Mouse (Mus musculus): ENCODE results near the gene Blnk.

Blnk gene

GRCm38 (mm10) chr19:41003694-41004315, 9.5 kb upstream of the Blnk start:
- DNase-seq (ENCODE audit: low read depth, low spot score), result no peak

GRCm38 (mm10) chr19:40999569-40999968, 5.2 kb upstream of the Blnk start:
- peak; percentile 65 for DNase-seq (ENCODE audit: low read depth, low spot score)

- peak; percentile 51 for DNase-seq (ENCODE audit: low read depth, low spot score)
These were observed 4.3 kb upstream of the Blnk start for GRCm38 (mm10) chr19:40998469-40999170.

GRCm38 (mm10) chr19:40996722-40997121, 2.4 kb upstream of the Blnk start:
- no peak for DNase-seq (ENCODE audit: low read depth, low spot score)

GRCm38 (mm10) chr19:40995449-40996401, 1.4 kb upstream of the Blnk start:
- peak; percentile 93 for DNase-seq (ENCODE audit: low read depth, low spot score)

GRCm38 (mm10) chr19:40994911-40995310, 576 bp upstream of the Blnk start:
- DNase-seq (ENCODE audit: low read depth, low spot score), result no peak

- peak; percentile 55 for DNase-seq (ENCODE audit: low read depth, low spot score)
These were observed 979 bp downstream of the Blnk start for GRCm38 (mm10) chr19:40993356-40993755.

- DNase-seq (ENCODE audit: low read depth, low spot score), result peak; percentile 57
These were observed 1.8 kb downstream of the Blnk start for GRCm38 (mm10) chr19:40992517-40993044.

- DNase-seq (ENCODE audit: low read depth, low spot score), result peak; percentile 52
These were observed 2.2 kb downstream of the Blnk start for GRCm38 (mm10) chr19:40992096-40992495.

- DNase-seq (ENCODE audit: low read depth, low spot score), result peak; percentile 51
These were observed 2.7 kb downstream of the Blnk start for GRCm38 (mm10) chr19:40991626-40992025.

- peak; percentile 58 for DNase-seq (ENCODE audit: low read depth, low spot score)
These were observed 3.5 kb downstream of the Blnk start for GRCm38 (mm10) chr19:40990781-40991343.

GRCm38 (mm10) chr19:40989961-40990600, 4.3 kb downstream of the Blnk start:
- peak; percentile 52 for DNase-seq (ENCODE audit: low read depth, low spot score)

GRCm38 (mm10) chr19:40988856-40989255, 5.5 kb downstream of the Blnk start:
- no peak for DNase-seq (ENCODE audit: low read depth, low spot score)

- no peak for DNase-seq (ENCODE audit: low read depth, low spot score)
These were observed 9.8 kb downstream of the Blnk start for GRCm38 (mm10) chr19:40984536-40984935.

GRCm38 (mm10) chr19:40980671-40981070, 13.7 kb downstream of the Blnk start:
- no peak for DNase-seq (ENCODE audit: low read depth, low spot score)

GRCm38 (mm10) chr19:40978026-40978425, 16.3 kb downstream of the Blnk start:
- DNase-seq (ENCODE audit: low read depth, low spot score), result peak; percentile 83

- DNase-seq (ENCODE audit: low read depth, low spot score), result no peak
These were observed 17.1 kb downstream of the Blnk start for GRCm38 (mm10) chr19:40976946-40977917.

GRCm38 (mm10) chr19:40971273-40971914, 22.9 kb downstream of the Blnk start:
- no peak for DNase-seq (ENCODE audit: low read depth, low spot score)

GRCm38 (mm10) chr19:40970775-40971174, 23.6 kb downstream of the Blnk start:
- DNase-seq (ENCODE audit: low read depth, low spot score), result no peak
